Mouse (Mus musculus): ENCODE measurements around the gene Msi2.

The Msi2 gene

GRCm38 (mm10) chr11:88713479-88713878 lies 4.8 kb downstream of the Msi2 start:
- in situ Hi-C loops (cut with MboI, MseI) = no loop called here

GRCm38 (mm10) chr11:88709876-88710614 lies 8.3 kb downstream of the Msi2 start:
- in situ Hi-C loops (cut with MboI, MseI) = no loop called here

GRCm38 (mm10) chr11:88707228-88707775 lies 11.0 kb downstream of the Msi2 start:
- in situ Hi-C loops (cut with MboI, MseI) = no loop called here

GRCm38 (mm10) chr11:88704688-88705087 lies 13.6 kb downstream of the Msi2 start:
- in situ Hi-C loops (cut with MboI, MseI) = no loop called here

- in situ Hi-C loops (cut with MboI, MseI) = no loop called here
Measured at GRCm38 (mm10) chr11:88703220-88703619, 15.1 kb downstream of the Msi2 start.

- in situ Hi-C loops (cut with MboI, MseI) = no loop called here
Measured at GRCm38 (mm10) chr11:88701976-88702659, 16.2 kb downstream of the Msi2 start.

- in situ Hi-C loops (cut with MboI, MseI) = no loop called here
Measured at GRCm38 (mm10) chr11:88701020-88701419, 17.3 kb downstream of the Msi2 start.

GRCm38 (mm10) chr11:88700202-88700711 lies 18.1 kb downstream of the Msi2 start:
- in situ Hi-C loops (cut with MboI, MseI) = no loop called here

- in situ Hi-C loops (cut with MboI, MseI) = no loop called here
Measured at GRCm38 (mm10) chr11:88693905-88694893, 24.1 kb downstream of the Msi2 start.

- in situ Hi-C loops (cut with MboI, MseI) = no loop called here
Measured at GRCm38 (mm10) chr11:88693002-88693769, 25.1 kb downstream of the Msi2 start.

GRCm38 (mm10) chr11:88692374-88692773 lies 25.9 kb downstream of the Msi2 start:
- in situ Hi-C loops (cut with MboI, MseI) = no loop called here

- in situ Hi-C loops (cut with MboI, MseI) = no loop called here
Measured at GRCm38 (mm10) chr11:88690556-88691287, 27.6 kb downstream of the Msi2 start.

GRCm38 (mm10) chr11:88689831-88690459 lies 28.4 kb downstream of the Msi2 start:
- in situ Hi-C loops (cut with MboI, MseI) = no loop called here

- in situ Hi-C loops (cut with MboI, MseI) = no loop called here
Measured at GRCm38 (mm10) chr11:88688644-88689043, 29.7 kb downstream of the Msi2 start.

GRCm38 (mm10) chr11:88687711-88688110 lies 30.6 kb downstream of the Msi2 start:
- in situ Hi-C loops (cut with MboI, MseI) = no loop called here

GRCm38 (mm10) chr11:88687010-88687409 lies 31.3 kb downstream of the Msi2 start:
- in situ Hi-C loops (cut with MboI, MseI) = no loop called here

GRCm38 (mm10) chr11:88686061-88686460 lies 32.3 kb downstream of the Msi2 start:
- in situ Hi-C loops (cut with MboI, MseI) = no loop called here

GRCm38 (mm10) chr11:88683026-88683770 lies 35.1 kb downstream of the Msi2 start:
- in situ Hi-C loops (cut with MboI, MseI) = no loop called here

GRCm38 (mm10) chr11:88677350-88677749 lies 41.0 kb downstream of the Msi2 start:
- in situ Hi-C loops (cut with MboI, MseI) = no loop called here
